Mouse (Mus musculus) cerebellum, postnatal 4 days (tissue): ENCODE data around the gene Kmt2e.
A peak's percentile ranks its signal among the peaks of the same experiment; 100 is the strongest.
"Not testable (repeated sequence)": the region's sequence is repeated elsewhere in the genome, so short reads cannot be mapped to it uniquely, and the experiment has no call there.

Source experiments
- DNase-seq, 2 experiments: peaks; one replicate each; pipeline ENCODE4 v3.0.0; 2022; ENCODE audit warnings: low spot score in 2 of 2, mixed read lengths in 1 of 2

Kmt2e gene

GRCm38 (mm10) chr5:23500715-23501114 lies 66.5 kb downstream of the Kmt2e start:
- DNase-seq: no peak

- DNase-seq: no peak
Observed at GRCm38 (mm10) chr5:23501582-23502316, 67.5 kb downstream of the Kmt2e start.

- no peak for DNase-seq
Observed at GRCm38 (mm10) chr5:23502317-23502937, 68.2 kb downstream of the Kmt2e start.

- no peak for DNase-seq
Observed at GRCm38 (mm10) chr5:23505578-23505977, 71.3 kb downstream of the Kmt2e start.

- DNase-seq: no peak
Observed at GRCm38 (mm10) chr5:23507210-23507609, 73.0 kb downstream of the Kmt2e start.

GRCm38 (mm10) chr5:23508630-23509029 lies 74.4 kb downstream of the Kmt2e start:
- no peak for DNase-seq

GRCm38 (mm10) chr5:23511456-23511855 lies 77.2 kb downstream of the Kmt2e start:
- no peak for DNase-seq

- no peak for DNase-seq
Observed at GRCm38 (mm10) chr5:23512556-23512955, 78.3 kb downstream of the Kmt2e start.

- DNase-seq: no peak
Observed at GRCm38 (mm10) chr5:23513468-23513867, 79.2 kb downstream of the Kmt2e start.

GRCm38 (mm10) chr5:23515038-23515437 lies 80.8 kb downstream of the Kmt2e start:
- DNase-seq: no peak

GRCm38 (mm10) chr5:23516962-23517361 lies 82.7 kb downstream of the Kmt2e start:
- no peak for DNase-seq

- no peak for DNase-seq
Observed at GRCm38 (mm10) chr5:23517839-23518238, 83.6 kb downstream of the Kmt2e start.

- DNase-seq: peak in 1 of 2 experiments; percentile 29
Observed at GRCm38 (mm10) chr5:23518673-23519072, 84.4 kb downstream of the Kmt2e start.

GRCm38 (mm10) chr5:23519679-23520078 lies 85.4 kb downstream of the Kmt2e start:
- DNase-seq: no peak

- no peak for DNase-seq
Observed at GRCm38 (mm10) chr5:23521645-23522044, 87.4 kb downstream of the Kmt2e start.

- DNase-seq: no peak
Observed at GRCm38 (mm10) chr5:23523936-23524335, 89.7 kb downstream of the Kmt2e start.

- no peak for DNase-seq
Observed at GRCm38 (mm10) chr5:23524621-23525020, 90.4 kb downstream of the Kmt2e start.

GRCm38 (mm10) chr5:23531100-23531499 lies 96.9 kb downstream of the Kmt2e start:
- DNase-seq: no peak

GRCm38 (mm10) chr5:23531541-23532096 lies 97.4 kb downstream of the Kmt2e start:
- no peak for DNase-seq

- DNase-seq: no peak
Observed at GRCm38 (mm10) chr5:23535692-23536091, 101.5 kb downstream of the Kmt2e start.

- no peak for DNase-seq
Observed at GRCm38 (mm10) chr5:23551687-23552086, 117.4 kb downstream of the Kmt2e start.

GRCm38 (mm10) chr5:23553338-23553737 lies 119.1 kb downstream of the Kmt2e start:
- not testable (repeated sequence) for DNase-seq
